Mouse (Mus musculus): ENCODE measurements around the gene Ctsa. TPM values are rescaled to one million over a fixed set of nuclear protein-coding genes. Genes with fewer than 3 reads are reported as not detected.
"Not testable (repeated sequence)": the region's sequence is repeated elsewhere in the genome, so short reads cannot be mapped to it uniquely, and the experiment has no call there.

Ctsa gene
- total and polyA plus RNA-seq, 2 experiments from 2014 or later = 101 to 110 TPM

DNA sequence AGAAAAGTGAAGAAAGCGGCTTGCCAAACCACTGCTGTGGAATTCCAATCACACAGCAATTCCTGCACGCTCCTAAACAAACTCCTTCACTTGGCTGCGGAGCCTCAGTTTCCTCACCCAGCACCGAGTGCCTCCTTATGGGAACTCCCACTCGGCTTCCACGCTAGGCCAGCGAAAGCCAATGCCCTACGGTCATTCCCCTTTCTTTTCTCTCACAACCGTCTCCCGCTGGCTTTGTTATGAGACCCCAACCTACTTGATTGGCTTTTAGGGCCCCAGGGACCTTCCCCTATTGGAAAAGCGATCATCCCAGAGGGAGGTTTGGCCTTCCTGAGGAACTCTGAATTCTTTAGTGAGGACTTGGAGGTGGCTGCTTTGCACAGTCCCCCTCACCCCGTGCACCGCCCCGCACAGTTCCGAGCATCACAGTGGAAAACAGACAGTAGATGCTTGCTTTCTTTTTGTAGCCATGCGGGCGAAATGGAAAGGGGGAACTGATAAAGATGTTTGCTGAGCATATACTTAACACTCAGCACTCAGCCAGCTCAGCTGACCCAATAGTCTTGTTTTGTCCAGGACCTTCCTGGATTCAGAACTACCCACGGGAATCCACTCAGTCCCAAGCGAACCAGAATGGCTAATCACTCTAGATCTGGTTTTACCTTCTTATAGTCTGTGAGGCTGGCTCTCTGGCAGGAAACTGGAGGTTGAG is 25.3 kb downstream of the Ctsa start:
- Histone ChIP-seq H3K9ac (replicated peaks; ENCODE audit: low read length, poor library complexity, severe bottlenecking) (0 out of 2 replicates have a peak overlapping the region, but pooled peaks have one; percentile 48), H3K36me3 (ENCODE audit: insufficient read depth, low read length) (no peaks in the 10 kb centered on the region), H3K27me3 (ENCODE audit: insufficient read depth, low read length) (peaks cover 22% of the 10 kb centered on the region), H3K4me2 (ENCODE audit: low read depth, low read length, poor library complexity, severe bottlenecking) (peak overlapping the region; percentile 95), H3K4me3 (ENCODE audit: low read depth, low read length) (peak overlapping the region; percentile 46), H3K9me3 (ENCODE audit: low read length) (no peaks in the 10 kb centered on the region), H3K4me1 (ENCODE audit: insufficient read depth, low read length) (0 out of 2 replicates have a peak, but pooled peaks cover 3% of the 10 kb centered on the region), H3K27ac (ENCODE audit: low read depth, low read length) (no peak overlapping the region)
- ATAC-seq (ENCODE audit: low FRiP score) (no peak), DNase-seq (ENCODE audit: low spot score) (no peak)
- WGBS = 4% methylated on average over 19 of the region's 19 CpGs
- no peak for TF ChIP-seq CTCF (IDR thresholded peaks at IDR 0.05)

DNA sequence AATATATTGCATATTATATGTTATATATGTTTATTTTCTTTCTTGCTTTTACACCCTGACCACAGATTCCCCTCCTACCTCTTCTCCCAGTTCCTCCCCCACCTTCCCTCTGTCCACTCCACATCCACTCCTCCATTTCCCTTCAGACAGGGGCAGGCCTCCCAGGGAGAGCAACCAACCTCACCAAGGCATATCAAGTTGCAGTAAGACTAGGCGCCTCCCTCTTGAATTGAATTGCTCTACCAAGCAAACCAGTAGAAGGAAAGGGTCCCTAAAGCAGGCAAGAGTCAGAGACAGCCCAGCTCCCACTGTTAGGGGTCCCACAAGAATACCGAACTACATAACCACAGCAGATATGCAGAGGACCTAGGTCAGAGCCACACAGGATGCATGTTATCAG is 26.5 kb downstream of the Ctsa start:
- H3K9me3 ChIP-seq (ENCODE audit: low read length) = no peaks in the 10 kb centered on the region
- WGBS = 53% methylated on average over 2 of the region's 2 CpGs
- no peak for DNase-seq (ENCODE audit: low spot score)
- no peak for ATAC-seq (ENCODE audit: low FRiP score)
- H3K9ac ChIP-seq (replicated peaks; ENCODE audit: low read length, poor library complexity, severe bottlenecking) = no peak overlapping the region
- H3K4me3 ChIP-seq (ENCODE audit: low read depth, low read length) = no peak overlapping the region
- no peak overlapping the region for H3K27ac ChIP-seq (ENCODE audit: low read depth, low read length)
- H3K4me1 ChIP-seq (ENCODE audit: insufficient read depth, low read length) = 0 out of 2 replicates have a peak, but pooled peaks cover 3% of the 10 kb centered on the region
- no peak overlapping the region for H3K4me2 ChIP-seq (ENCODE audit: low read depth, low read length, poor library complexity, severe bottlenecking)
- no peaks in the 10 kb centered on the region for H3K36me3 ChIP-seq (ENCODE audit: insufficient read depth, low read length)
- peaks cover 22% of the 10 kb centered on the region for H3K27me3 ChIP-seq (ENCODE audit: insufficient read depth, low read length)
- TF ChIP-seq CTCF (IDR thresholded peaks at IDR 0.05) = no peak

DNA sequence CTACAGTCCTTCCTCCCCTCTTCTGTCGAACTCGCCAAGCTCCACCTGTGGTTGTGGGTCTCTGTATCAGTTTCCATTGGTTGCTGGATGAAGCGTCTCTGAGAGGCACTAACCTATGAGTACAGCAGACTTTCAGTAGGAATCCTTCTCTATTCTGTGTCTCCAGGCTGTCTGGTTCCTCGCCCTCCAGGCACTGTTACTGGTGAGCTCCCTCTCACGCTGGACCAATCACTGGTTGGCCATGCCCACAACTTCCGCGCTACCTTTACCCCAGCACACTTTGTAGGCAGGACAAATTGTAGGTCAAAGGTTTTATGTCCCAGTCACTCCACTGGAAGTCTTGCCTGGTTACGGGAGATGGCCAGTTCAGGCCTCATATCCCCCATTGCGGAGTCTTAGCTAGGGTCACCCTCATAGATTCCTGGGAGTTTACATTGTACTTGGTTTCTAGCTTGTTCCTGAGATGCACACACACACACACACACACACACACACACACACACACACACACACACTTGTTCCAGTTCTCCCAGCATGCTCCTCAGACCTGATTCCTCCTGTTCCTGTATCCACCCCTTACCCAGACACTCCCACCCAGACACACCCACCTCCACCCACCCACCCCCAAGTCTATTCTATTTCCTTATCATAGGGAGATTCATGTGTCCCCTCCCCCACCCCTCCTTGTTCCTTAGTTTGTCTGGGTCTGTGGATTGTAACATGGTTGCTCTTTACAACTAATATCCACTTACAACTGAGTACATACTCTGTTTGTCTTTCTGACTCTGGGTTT is 27.2 kb downstream of the Ctsa start:
- Histone ChIP-seq H3K27me3 (ENCODE audit: insufficient read depth, low read length) (peaks cover 22% of the 10 kb centered on the region), H3K4me2 (ENCODE audit: low read depth, low read length, poor library complexity, severe bottlenecking) (no peak overlapping the region), H3K9ac (replicated peaks; ENCODE audit: low read length, poor library complexity, severe bottlenecking) (no peak overlapping the region), H3K36me3 (ENCODE audit: insufficient read depth, low read length) (no peaks in the 10 kb centered on the region), H3K4me3 (ENCODE audit: low read depth, low read length) (no peak overlapping the region), H3K4me1 (ENCODE audit: insufficient read depth, low read length) (0 out of 2 replicates have a peak, but pooled peaks cover 3% of the 10 kb centered on the region), H3K27ac (ENCODE audit: low read depth, low read length) (no peak overlapping the region), H3K9me3 (ENCODE audit: low read length) (no peaks in the 10 kb centered on the region)
- ATAC-seq (ENCODE audit: low FRiP score) (no peak), DNase-seq (ENCODE audit: low spot score) (no peak)
- no peak for TF ChIP-seq CTCF (IDR thresholded peaks at IDR 0.05)
- WGBS = 64% methylated on average over 9 of the region's 9 CpGs

DNA sequence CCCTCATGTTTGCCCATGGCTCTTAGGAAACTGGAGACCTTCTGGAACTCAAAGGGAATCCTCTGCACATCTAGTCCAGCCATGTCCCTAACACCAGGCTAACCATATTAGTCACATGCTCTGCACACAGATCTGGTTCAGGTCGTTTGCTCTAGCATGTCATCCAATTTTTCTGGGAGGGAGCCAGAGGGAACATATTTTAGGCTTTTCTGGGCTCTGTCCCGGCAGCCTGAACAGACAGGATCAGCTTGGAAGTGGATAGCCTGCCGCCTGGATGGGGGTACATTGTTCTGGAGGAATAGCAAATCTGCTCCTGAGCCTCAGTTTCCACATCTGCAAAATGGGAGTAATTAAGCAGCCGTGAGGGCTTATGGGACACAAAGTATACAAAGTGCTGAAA is 28.4 kb downstream of the Ctsa start:
- Histone ChIP-seq H3K4me3 (ENCODE audit: low read depth, low read length) (no peak overlapping the region), H3K27me3 (ENCODE audit: insufficient read depth, low read length) (peaks cover 22% of the 10 kb centered on the region), H3K36me3 (ENCODE audit: insufficient read depth, low read length) (no peaks in the 10 kb centered on the region), H3K27ac (ENCODE audit: low read depth, low read length) (no peak overlapping the region), H3K9me3 (ENCODE audit: low read length) (no peaks in the 10 kb centered on the region), H3K4me1 (ENCODE audit: insufficient read depth, low read length) (0 out of 2 replicates have a peak, but pooled peaks cover 3% of the 10 kb centered on the region), H3K4me2 (ENCODE audit: low read depth, low read length, poor library complexity, severe bottlenecking) (no peak overlapping the region), H3K9ac (replicated peaks; ENCODE audit: low read length, poor library complexity, severe bottlenecking) (no peak overlapping the region)
- no peak for TF ChIP-seq CTCF (IDR thresholded peaks at IDR 0.05)
- WGBS = 79% methylated on average over 4 of the region's 4 CpGs
- ATAC-seq (ENCODE audit: low FRiP score) (no peak), DNase-seq (ENCODE audit: low spot score) (no peak)

DNA sequence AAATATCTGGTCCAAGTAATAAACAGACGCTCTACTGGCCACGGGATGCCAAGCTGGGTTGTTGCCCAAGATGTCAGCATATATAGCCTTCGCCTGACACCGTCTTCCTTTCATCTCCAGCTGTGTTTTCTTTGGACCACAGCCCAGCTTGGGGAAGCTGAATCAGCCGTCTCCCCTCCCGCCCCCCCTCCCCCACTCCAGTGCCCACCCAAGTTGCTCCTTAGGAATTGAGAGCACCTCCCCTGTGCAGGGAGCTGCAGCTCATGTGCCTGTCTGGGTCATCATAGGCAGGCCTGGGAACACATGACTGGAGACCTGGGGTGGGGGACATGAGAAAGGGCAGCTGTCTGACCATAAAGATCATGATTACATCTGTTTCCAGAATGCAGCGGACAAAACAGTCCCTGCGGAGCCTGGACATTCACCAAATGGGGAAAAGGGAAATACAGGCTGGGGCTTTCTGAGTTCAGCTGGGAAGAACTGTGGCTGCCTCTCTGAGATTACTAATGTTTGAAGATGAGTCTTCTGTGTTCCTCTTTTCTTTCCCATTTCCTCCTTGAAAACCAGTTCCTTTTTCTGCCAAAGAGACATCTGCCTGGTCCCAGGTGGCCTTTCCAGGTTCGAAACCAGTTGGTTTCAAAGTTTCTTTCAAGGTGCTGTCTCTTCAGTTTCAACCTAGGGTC is 29.6 kb downstream of the Ctsa start:
- WGBS = 38% methylated on average over 9 of the region's 9 CpGs
- ATAC-seq (ENCODE audit: low FRiP score) (peak; percentile 62; the same call in 1 of the 2 replicates), DNase-seq (ENCODE audit: low spot score) (peak; percentile 84)
- Histone ChIP-seq H3K27me3 (ENCODE audit: insufficient read depth, low read length) (peaks cover 15% of the 10 kb centered on the region), H3K9ac (replicated peaks; ENCODE audit: low read length, poor library complexity, severe bottlenecking) (no peak overlapping the region), H3K9me3 (ENCODE audit: low read length) (no peaks in the 10 kb centered on the region), H3K4me2 (ENCODE audit: low read depth, low read length, poor library complexity, severe bottlenecking) (no peak overlapping the region), H3K27ac (ENCODE audit: low read depth, low read length) (0 out of 2 replicates have a peak overlapping the region, but pooled peaks have one; percentile 18), H3K36me3 (ENCODE audit: insufficient read depth, low read length) (no peaks in the 10 kb centered on the region), H3K4me1 (ENCODE audit: insufficient read depth, low read length) (0 out of 2 replicates have a peak, but pooled peaks cover 1% of the 10 kb centered on the region), H3K4me3 (ENCODE audit: low read depth, low read length) (no peak overlapping the region)
- no peak for TF ChIP-seq CTCF (IDR thresholded peaks at IDR 0.05)

DNA sequence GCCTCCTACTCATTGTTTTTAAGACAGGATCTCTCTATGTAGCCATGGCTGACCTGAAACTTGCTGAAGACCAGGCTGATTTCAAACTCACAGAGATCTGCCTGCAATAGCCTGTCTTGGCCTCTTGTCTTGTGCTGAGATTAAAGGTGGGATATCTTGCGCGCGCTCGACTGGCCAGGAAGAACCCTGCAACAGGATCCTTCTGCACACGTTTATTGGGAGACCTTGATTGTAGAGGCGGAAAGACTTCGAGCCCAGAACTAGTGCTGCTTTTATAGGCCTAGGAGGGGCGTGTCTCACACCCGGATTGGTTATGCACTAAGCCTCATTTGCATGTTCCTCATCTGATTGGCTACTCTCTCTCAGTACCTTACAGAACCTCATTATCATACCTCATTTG is 30.7 kb downstream of the Ctsa start:
- not testable (repeated sequence) for H3K4me3 ChIP-seq (ENCODE audit: low read depth, low read length); H3K27ac ChIP-seq (ENCODE audit: low read depth, low read length); H3K27me3 ChIP-seq (ENCODE audit: insufficient read depth, low read length); H3K4me1 ChIP-seq (ENCODE audit: insufficient read depth, low read length); H3K9me3 ChIP-seq (ENCODE audit: low read length); ATAC-seq (ENCODE audit: low FRiP score); H3K36me3 ChIP-seq (ENCODE audit: insufficient read depth, low read length); H3K4me2 ChIP-seq (ENCODE audit: low read depth, low read length, poor library complexity, severe bottlenecking); DNase-seq (ENCODE audit: low spot score); H3K9ac ChIP-seq (replicated peaks; ENCODE audit: low read length, poor library complexity, severe bottlenecking)
- WGBS = 92% methylated on average over 7 of the region's 9 CpGs
